Mouse (Mus musculus) midbrain, embryonic 13.5 days (tissue): ENCODE results near the gene Ccser1. TPM values are rescaled to one million over a fixed set of nuclear protein-coding genes. Genes with fewer than 3 reads are reported as not detected.

Experiments
- ATAC-seq: fragments of 200-750 bp; cut with Nextera tagmentation; 2 replicates; pipeline ENCODE4 v1.8.0; 2017; ENCODE audit warnings: mild to moderate bottlenecking, moderate TSS enrichment, moderate library complexity
- H3K27ac ChIP-seq: fragments of 300-500 bp; sonication (generic); 2 replicates; pipeline ENCODE4 v1.5.1; 2015; ENCODE audit warnings: inconsistent platforms, mild to moderate bottlenecking, moderate library complexity
- H3K27me3 ChIP-seq: fragments of 300-500 bp; sonication (generic); 2 replicates; pipeline ENCODE4 v1.6.1; 2015; ENCODE audit warnings: mild to moderate bottlenecking, inconsistent platforms
- H3K36me3 ChIP-seq: fragments of 300-500 bp; sonication (generic); 2 replicates; pipeline ENCODE4 v1.6.1; 2015; ENCODE audit warnings: mild to moderate bottlenecking, inconsistent platforms
- H3K4me1 ChIP-seq: fragments of 300-500 bp; sonication (generic); replicated peaks from 2 replicates; pipeline ENCODE4 v1.6.1; 2015; ENCODE audit warnings: inconsistent platforms
- H3K4me2 ChIP-seq: fragments of 300-500 bp; sonication (generic); replicated peaks from 2 replicates; pipeline ENCODE4 v1.6.1; 2015; ENCODE audit warnings: moderate library complexity, mild to moderate bottlenecking, inconsistent platforms
- H3K4me3 ChIP-seq: fragments of 300-500 bp; sonication (generic); replicated peaks from 2 replicates; pipeline ENCODE4 v1.5.1; 2015; ENCODE audit warnings: mild to moderate bottlenecking, inconsistent platforms
- H3K9ac ChIP-seq: fragments of 300-500 bp; sonication (generic); replicated peaks from 2 replicates; pipeline ENCODE4 v1.6.1; 2015; ENCODE audit warnings: mild to moderate bottlenecking, inconsistent platforms
- H3K9me3 ChIP-seq: fragments of 300-500 bp; sonication (generic); 2 replicates; pipeline ENCODE4 v1.6.1; 2016; ENCODE audit warnings: mild to moderate bottlenecking, inconsistent platforms
- WGBS: fragments of 180-500 bp; shearing (Covaris S2); methylation state at CpG from one replicate; pipeline ENCODE4 v1.1.7; 2015; 5-methylcytosine and 5-hydroxymethylcytosine counted together
- polyA plus RNA-seq: library from polyadenylated mRNA; unstranded; fragments of >200 nt; fragmentation: Nextera tagmentation; extraction: Ambion mirVana; gene quantifications from 2 replicates; pipeline ENCODE4 v1.2.1, GENCODE M21; 2015

Gene Ccser1
- polyA plus RNA-seq: 18.7 and 19.7 TPM in 2 replicates

DNA sequence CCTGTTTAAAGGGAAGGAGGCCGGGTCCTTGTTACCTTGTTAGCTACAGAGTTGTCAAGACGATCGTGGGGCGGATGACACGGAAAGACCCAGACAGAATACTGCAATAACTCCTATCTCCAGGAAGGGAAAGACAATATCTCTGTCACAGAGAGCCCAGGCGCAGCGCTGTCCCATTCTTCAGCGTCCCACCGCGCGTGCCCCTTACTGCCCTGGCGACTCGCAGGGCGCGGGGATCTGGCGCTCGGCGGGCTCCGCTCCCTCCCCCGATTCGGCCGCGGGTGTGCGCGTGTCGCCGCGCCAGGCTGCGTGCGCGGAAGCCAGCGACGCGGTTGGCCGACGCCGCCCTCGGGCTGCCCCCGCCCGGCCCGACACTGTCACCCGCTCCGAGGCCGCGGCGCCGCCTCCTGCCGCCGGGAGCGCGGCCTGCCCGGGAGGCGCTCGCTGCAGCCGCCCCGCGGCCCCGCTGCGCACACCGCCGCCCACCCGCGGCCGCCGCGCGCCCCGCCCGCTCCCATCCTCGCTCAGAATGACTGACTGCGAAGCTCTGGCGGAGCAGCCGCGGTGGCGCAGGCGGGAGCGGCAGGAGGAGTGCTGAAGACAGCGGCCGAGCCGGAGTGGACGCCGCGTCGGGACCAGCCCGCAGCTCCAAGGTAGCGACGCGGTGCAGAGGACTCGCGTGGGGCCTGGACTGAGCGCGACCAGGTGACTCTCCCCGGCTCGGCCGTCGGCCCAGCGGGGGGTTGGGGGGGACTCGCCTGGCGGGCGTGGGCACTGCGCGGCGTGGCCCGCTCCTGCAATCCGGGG is at the start of gene Ccser1:
Gene Ccser1, plus strand, starts transcription at position 376 of the 807 bp plus-strand sequence.
- Histone ChIP-seq H3K4me1 (peaks cover 25% of the 10 kb centered on the region), H3K9ac (peak within 1 kb of the TSS; percentile 91), H3K4me3 (peak within 1 kb of the TSS; percentile 86), H3K36me3 (no peaks in the 10 kb centered on the region), H3K27me3 (peaks cover 4% of the 10 kb centered on the region), H3K27ac (peak within 1 kb of the TSS; percentile 91), H3K9me3 (no peaks in the 10 kb centered on the region), H3K4me2 (peak within 1 kb of the TSS; percentile 84)
- peak; percentile 94 for ATAC-seq
- under 1% methylated on average over 85 of the region's 105 CpGs for WGBS

DNA sequence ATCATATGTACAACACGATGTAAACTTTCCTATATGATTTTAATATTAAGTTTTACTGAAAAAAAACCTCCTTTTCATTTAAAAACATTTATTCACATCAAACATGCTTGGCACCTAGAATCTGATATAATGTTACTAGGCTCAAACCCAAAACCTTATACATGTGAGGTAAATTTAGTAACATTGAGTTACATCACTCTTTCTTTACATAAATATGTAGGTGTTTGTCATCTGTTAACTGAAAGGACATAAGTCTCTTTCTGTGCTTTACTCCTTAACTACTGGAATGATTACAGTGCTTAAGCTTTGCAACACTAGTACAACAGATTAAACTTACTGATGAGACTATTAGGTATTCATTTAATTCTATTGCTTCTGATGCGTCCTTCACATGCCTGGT is 43.7 kb upstream of the Ccser1 start:
- H3K36me3 ChIP-seq: no peaks in the 10 kb centered on the region
- no peak overlapping the region for H3K4me3 ChIP-seq
- H3K27me3 ChIP-seq: no peaks in the 10 kb centered on the region
- 92% methylated on average over 2 of the region's 2 CpGs for WGBS
- H3K9ac ChIP-seq: no peak overlapping the region
- no peaks in the 10 kb centered on the region for H3K4me1 ChIP-seq
- no peak overlapping the region for H3K27ac ChIP-seq
- no peak overlapping the region for H3K4me2 ChIP-seq
- H3K9me3 ChIP-seq: peaks cover 5% of the 10 kb centered on the region; the same call in 1 of the 2 replicates
- no peak for ATAC-seq

DNA sequence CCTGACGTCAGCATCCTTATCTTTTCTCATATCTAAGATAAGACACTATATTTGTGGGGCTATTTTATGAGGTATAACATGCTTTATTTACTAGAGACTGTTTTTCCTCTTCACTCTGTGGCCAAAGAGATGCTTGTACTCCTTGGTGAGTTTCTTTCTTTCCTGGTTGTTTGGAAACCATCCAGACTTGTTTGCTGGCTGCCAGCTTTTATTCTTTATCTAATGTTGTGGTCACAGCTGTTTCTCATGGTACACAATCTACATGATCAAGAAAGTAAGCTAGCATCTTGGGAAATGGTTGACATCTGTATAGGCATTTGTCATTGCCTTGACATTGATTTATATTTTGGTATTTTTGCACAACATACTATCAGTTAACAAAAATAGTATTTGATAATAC is 37.1 kb upstream of the Ccser1 start:
- no peak for ATAC-seq
- no peaks in the 10 kb centered on the region for H3K27me3 ChIP-seq
- 74% methylated on average over 1 of the region's 1 CpGs for WGBS

DNA sequence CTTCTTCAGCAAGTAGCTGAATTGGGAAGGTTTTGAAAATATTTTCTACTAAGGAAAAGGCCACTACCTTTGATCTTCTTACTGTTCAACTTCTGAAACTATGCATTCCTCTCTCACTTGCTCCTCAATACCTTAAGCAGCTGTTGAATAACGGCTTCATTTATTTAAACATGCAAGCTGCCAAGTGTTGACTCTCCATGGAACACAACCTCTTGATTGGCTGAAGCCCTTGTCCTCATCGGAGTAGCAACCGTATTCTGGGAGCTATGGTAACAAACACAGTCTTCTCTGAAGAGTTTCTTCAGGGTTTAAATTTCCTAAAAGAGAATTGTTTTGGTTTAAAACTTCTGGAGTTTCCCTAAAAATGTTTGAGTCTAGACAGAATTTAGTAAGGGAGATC is 27.2 kb upstream of the Ccser1 start:
- Histone ChIP-seq H3K4me2 (no peak overlapping the region), H3K36me3 (no peaks in the 10 kb centered on the region), H3K27me3 (no peaks in the 10 kb centered on the region), H3K9ac (no peak overlapping the region), H3K27ac (no peak overlapping the region), H3K9me3 (no peaks in the 10 kb centered on the region), H3K4me1 (peaks cover 13% of the 10 kb centered on the region), H3K4me3 (no peak overlapping the region)
- WGBS: 76% methylated on average over 3 of the region's 3 CpGs
- no peak for ATAC-seq

More for the DNA sequence above, 37.1 kb upstream of the Ccser1 start:
- Histone ChIP-seq H3K4me1 (no peaks in the 10 kb centered on the region), H3K9ac (no peak overlapping the region), H3K4me2 (no peak overlapping the region), H3K27ac (no peak overlapping the region), H3K9me3 (no peaks in the 10 kb centered on the region), H3K4me3 (no peak overlapping the region), H3K36me3 (no peaks in the 10 kb centered on the region)

DNA sequence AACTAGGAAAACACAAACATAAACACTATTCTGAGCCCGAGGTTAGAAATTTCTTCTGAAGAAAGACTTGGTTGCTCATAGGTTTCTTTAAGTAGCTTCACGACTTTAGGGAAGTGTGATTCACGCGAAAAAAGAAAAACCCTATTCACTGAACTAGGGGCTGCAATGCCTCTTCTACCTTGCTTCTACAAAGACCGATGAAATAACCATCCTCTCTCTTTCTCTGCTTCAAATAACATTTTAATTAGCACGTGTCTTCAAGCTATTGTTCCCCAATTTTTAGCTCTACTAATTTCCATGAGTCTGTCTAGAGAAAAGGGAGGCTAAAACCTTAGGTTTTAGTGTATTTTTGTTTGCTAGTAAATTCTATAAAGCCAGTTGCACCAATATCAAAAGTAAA is 25.5 kb upstream of the Ccser1 start:
- ATAC-seq: no peak
- WGBS: 20% methylated on average over 6 of the region's 6 CpGs
- H3K4me2 ChIP-seq: no peak overlapping the region

DNA sequence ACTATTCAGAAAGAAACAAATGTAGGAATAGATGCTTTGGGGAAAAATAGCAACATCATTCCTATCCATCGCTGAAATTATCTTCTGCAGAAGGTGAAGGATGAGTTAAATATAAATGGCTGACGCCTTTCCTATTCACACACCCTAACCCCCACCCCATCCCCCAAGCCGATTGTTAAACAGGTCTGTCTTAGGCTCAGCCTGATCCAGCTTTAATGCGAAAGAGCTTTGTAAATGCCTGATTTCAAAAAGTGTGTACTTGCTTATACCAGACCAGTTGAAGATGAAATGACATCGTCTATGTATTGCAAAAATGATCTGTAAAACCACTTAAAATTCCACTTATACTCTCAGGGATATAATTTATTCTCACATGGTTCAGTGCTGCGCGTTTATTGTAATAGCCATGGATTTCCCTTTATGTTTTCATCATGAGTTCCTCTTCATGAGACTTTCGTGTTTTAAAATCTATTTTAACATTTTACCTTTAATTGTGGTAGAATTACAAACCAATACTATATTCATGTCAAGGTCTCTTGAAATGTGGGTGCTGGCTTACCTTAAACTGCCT is 25.0 kb upstream of the Ccser1 start:
- peak; percentile 90 for ATAC-seq
- H3K4me3 ChIP-seq: no peak overlapping the region
- H3K4me2 ChIP-seq: no peak overlapping the region
- H3K9ac ChIP-seq: no peak overlapping the region
- H3K4me1 ChIP-seq: peaks cover 13% of the 10 kb centered on the region
- H3K27ac ChIP-seq: no peak overlapping the region
- H3K27me3 ChIP-seq: no peaks in the 10 kb centered on the region
- H3K36me3 ChIP-seq: no peaks in the 10 kb centered on the region
- WGBS: 22% methylated on average over 8 of the region's 8 CpGs
- H3K9me3 ChIP-seq: no peaks in the 10 kb centered on the region

More for the DNA sequence above, 25.5 kb upstream of the Ccser1 start:
- no peak overlapping the region for H3K9ac ChIP-seq
- H3K36me3 ChIP-seq: no peaks in the 10 kb centered on the region
- no peaks in the 10 kb centered on the region for H3K27me3 ChIP-seq
- no peak overlapping the region for H3K27ac ChIP-seq
- H3K4me1 ChIP-seq: peaks cover 13% of the 10 kb centered on the region
- H3K4me3 ChIP-seq: no peak overlapping the region
- H3K9me3 ChIP-seq: no peaks in the 10 kb centered on the region

DNA sequence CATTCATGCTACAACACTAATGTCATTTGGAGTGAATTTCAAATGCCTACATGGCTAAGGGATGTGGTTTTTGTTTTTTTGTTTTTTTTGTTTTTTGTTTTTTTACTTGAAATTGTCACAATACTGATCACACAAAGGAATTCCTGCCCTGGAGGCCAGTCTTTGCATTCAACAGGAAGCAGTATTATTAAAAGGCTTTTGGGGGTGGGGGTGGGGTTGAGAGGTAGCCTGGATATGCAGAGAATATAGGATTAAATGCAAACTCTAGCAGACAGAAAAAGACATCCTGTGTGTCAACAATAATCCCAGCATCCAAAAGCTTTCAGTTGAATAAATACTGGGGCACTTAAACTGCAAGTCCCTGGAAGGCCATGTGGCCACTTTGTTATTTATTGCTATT is 24.4 kb upstream of the Ccser1 start:
- no peaks in the 10 kb centered on the region for H3K27me3 ChIP-seq
- no peak overlapping the region for H3K27ac ChIP-seq
- peaks cover 13% of the 10 kb centered on the region for H3K4me1 ChIP-seq
- no peaks in the 10 kb centered on the region for H3K9me3 ChIP-seq
- no peaks in the 10 kb centered on the region for H3K36me3 ChIP-seq
- H3K4me3 ChIP-seq: no peak overlapping the region
- ATAC-seq: 0 out of 2 replicates have a peak, but pooled peaks have one; percentile 25
- no peak overlapping the region for H3K9ac ChIP-seq
- H3K4me2 ChIP-seq: no peak overlapping the region

DNA sequence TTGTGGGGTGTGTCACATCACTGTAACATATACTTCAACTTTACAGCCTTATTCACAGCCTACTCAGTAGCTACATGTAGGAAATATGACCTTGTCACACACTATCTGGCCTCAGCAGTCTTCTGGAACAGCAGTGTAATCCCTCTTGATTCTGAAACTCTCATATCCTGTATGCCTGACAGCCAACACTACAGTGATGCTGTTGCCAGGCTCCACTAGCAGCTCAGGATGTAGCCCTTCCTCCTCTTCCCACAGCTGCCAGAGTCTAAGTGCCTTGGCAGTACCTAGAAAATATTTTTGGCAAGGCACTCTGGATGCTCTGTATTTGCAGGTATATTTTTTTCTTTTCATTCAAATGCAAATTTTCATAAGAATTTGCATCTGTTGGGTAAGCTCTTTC is 18.0 kb upstream of the Ccser1 start:
- ATAC-seq: no peak
- Histone ChIP-seq H3K4me2 (no peak overlapping the region), H3K27me3 (no peaks in the 10 kb centered on the region)

DNA sequence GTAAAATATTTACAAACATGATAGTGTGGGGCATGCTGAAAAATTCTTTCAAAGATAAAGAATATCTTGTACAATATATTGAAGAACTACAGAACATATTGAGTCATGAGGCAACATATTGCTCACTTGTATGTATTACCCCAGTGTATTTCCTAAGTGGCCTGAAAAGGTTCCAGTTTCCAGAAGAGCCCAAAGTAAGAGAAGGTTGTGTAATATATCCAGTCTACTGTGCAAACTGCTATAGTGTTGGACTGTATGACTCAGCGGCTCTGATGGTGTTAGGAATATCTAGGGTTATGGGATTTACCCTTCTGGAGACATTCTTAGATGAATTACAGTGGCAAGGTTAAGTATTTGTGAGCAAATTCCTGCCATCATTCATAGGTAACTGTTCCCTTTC is 13.2 kb upstream of the Ccser1 start:
- no peak for ATAC-seq
- WGBS: 93% methylated on average over 1 of the region's 1 CpGs
- Histone ChIP-seq H3K4me1 (no peaks in the 10 kb centered on the region), H3K27ac (no peak overlapping the region), H3K27me3 (no peaks in the 10 kb centered on the region), H3K9me3 (no peaks in the 10 kb centered on the region), H3K9ac (no peak overlapping the region), H3K36me3 (no peaks in the 10 kb centered on the region), H3K4me3 (no peak overlapping the region), H3K4me2 (no peak overlapping the region)

More for the DNA sequence above, 18.0 kb upstream of the Ccser1 start:
- Histone ChIP-seq H3K4me3 (no peak overlapping the region), H3K9ac (no peak overlapping the region), H3K9me3 (no peaks in the 10 kb centered on the region), H3K27ac (no peak overlapping the region), H3K36me3 (no peaks in the 10 kb centered on the region), H3K4me1 (no peaks in the 10 kb centered on the region)

DNA sequence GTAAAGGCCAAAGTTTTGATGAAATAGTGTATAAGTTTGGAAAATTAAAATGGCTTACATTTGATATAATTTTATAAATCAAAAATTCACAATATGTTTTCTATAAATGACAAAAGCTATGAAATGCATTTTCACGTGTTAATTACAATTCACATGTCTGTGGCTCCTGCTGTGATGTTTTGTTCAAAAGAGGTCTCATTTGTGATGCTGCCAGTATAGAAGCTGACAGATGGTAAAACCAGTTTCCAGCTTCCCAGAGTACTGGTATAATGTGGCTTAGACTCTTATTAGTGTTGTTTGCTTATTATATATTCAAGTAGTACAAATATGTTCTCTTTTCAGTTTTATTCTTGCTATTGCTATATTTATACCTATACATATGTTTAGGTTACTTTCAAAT is 4.0 kb upstream of the Ccser1 start:
- no peak overlapping the region for H3K27ac ChIP-seq
- H3K4me1 ChIP-seq: peaks cover 8% of the 10 kb centered on the region
- no peaks in the 10 kb centered on the region for H3K9me3 ChIP-seq
- no peak for ATAC-seq
- 52% methylated on average over 1 of the region's 1 CpGs for WGBS
- no peak overlapping the region for H3K9ac ChIP-seq
- H3K36me3 ChIP-seq: no peaks in the 10 kb centered on the region
- H3K27me3 ChIP-seq: peaks cover 4% of the 10 kb centered on the region
- H3K4me3 ChIP-seq: no peak overlapping the region
- H3K4me2 ChIP-seq: no peak overlapping the region

DNA sequence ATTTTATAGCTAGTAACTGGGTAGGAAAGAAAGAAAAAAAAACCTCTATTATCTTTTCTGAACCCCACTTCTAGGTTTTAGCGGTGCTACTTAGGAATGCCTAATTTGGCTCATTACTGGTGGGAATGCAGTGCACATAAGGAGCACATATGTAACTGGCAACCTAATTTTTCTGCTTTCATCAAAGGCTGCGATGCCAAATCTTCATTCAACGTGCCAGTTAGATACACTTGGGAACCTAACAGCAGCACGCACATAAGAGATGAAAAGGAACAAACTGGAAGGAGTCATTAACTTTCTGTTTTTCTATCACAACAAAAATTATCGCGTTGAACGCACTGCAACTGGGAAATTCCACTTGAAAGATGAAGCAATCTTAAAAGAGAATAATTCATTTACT is 2.6 kb upstream of the Ccser1 start:
- Histone ChIP-seq H3K9ac (no peak overlapping the region), H3K4me2 (no peak overlapping the region), H3K36me3 (no peaks in the 10 kb centered on the region), H3K9me3 (no peaks in the 10 kb centered on the region), H3K27ac (no peak overlapping the region), H3K27me3 (peaks cover 4% of the 10 kb centered on the region), H3K4me3 (no peak overlapping the region), H3K4me1 (peaks cover 15% of the 10 kb centered on the region)
- WGBS: 69% methylated on average over 7 of the region's 7 CpGs
- ATAC-seq: no peak

DNA sequence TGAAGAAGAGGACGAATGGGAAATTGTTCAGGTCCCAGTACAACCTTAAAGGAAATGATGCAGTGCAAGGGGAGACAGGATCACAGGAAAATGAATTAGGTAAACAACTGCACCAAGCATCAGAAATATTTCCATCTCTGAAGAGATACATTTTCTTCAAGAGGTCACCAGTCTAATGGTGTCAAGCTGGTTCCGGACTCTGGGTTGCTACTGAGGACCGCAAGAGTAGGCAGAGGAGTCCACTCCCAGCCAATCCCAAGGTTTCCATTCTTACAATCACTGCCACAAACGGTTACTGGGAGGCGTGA is 529 bp upstream of the Ccser1 start:
- no peaks in the 10 kb centered on the region for H3K9me3 ChIP-seq
- peaks cover 4% of the 10 kb centered on the region for H3K27me3 ChIP-seq
- no peaks in the 10 kb centered on the region for H3K36me3 ChIP-seq
- ATAC-seq: no peak; the same call in 1 of the 2 replicates
- H3K4me2 ChIP-seq: peak overlapping the region; percentile 84
- peaks cover 25% of the 10 kb centered on the region for H3K4me1 ChIP-seq
- peak overlapping the region; percentile 91 for H3K27ac ChIP-seq
- peak overlapping the region; percentile 86 for H3K4me3 ChIP-seq
- WGBS: 4% methylated on average over 5 of the region's 5 CpGs
- H3K9ac ChIP-seq: peak overlapping the region; percentile 91
